Mouse (Mus musculus): ENCODE measurements at regions not wholly inside any gene's neighbourhood (a gene's known extent, or its start where the extent isn't known, plus 50 kb on each side); places are given as distances from the start of the nearest gene placed in this dataset.
A peak's percentile ranks its signal among the peaks of the same experiment; 100 is the strongest.

DNA sequence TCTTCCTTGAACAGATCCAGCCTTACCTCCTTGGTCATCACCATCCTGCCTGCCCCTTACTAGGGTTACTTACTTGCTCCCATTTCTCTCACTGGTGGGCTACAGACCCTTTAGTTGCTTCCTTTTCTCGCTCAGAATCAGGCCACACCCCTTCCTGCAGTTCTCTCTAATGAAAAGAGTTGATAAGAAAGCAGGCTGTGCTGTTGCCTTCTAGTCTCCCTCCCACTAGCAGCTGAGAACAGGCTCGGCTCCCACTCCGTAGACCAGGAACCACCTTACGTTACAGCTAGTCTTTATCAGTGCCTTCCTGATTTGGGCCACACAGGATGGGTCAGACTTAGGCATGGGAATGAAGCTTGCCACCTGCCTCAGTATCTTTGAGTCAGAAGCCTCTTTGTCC is 117.3 kb upstream of the Azi2 start:
- no peak overlapping the region for H3K4me3 ChIP-seq (ENCODE audit: low read depth, low read length)

DNA sequence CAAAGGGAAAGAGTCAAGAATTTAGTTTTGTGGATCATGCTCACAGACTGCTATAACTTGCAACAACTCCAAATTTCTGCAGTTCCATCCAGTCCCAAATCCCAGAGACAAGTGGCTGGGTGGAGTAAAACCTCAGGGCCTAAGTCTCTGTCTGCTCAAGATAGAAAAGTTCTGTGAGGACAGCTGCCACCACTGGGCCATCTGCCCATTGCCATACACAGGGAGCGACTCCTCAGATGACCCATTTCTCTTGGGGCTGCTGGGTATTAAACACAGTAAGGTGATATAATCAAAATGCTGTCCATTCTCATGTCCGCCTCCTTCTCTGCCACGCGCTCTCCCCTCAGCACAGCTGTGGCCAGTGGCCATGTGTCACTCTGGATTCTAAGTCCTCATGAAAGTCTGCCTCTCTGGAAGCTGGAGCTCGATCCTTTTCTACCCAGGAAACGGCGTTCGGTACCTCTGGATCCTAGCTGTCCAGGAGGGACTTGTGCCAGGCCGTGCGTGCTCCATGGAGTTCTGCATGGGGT is 132.3 kb upstream of the Azi2 start:
- WGBS: 93% methylated on average over 10 of the region's 10 CpGs
- Histone ChIP-seq H3K4me1 (ENCODE audit: control insufficient read depth, insufficient read depth, low read length) (no peaks in the 10 kb centered on the region), H3K4me3 (ENCODE audit: low read depth, low read length) (no peak overlapping the region), H3K4me2 (replicated peaks; ENCODE audit: low read depth, low read length) (no peak overlapping the region), H3K27me3 (ENCODE audit: control insufficient read depth, insufficient read depth, low read length) (no peaks in the 10 kb centered on the region), H3K27ac (ENCODE audit: low read length) (no peak overlapping the region), H3K36me3 (ENCODE audit: control insufficient read depth, insufficient read depth, low read length) (no peaks in the 10 kb centered on the region), H3K9ac (replicated peaks; ENCODE audit: low read depth, low read length) (no peak overlapping the region), H3K9me3 (ENCODE audit: control insufficient read depth, low read depth, low read length) (no peaks in the 10 kb centered on the region)
- no peak for ATAC-seq (ENCODE audit: insufficient number of reproducible peaks, insufficient read depth, low FRiP score, low read depth)

More for the DNA sequence above, 117.3 kb upstream of the Azi2 start:
- Histone ChIP-seq H3K27me3 (ENCODE audit: control insufficient read depth, insufficient read depth, low read length) (no peaks in the 10 kb centered on the region), H3K4me1 (ENCODE audit: control insufficient read depth, insufficient read depth, low read length) (no peaks in the 10 kb centered on the region), H3K9ac (replicated peaks; ENCODE audit: low read depth, low read length) (no peak overlapping the region), H3K27ac (ENCODE audit: low read length) (no peak overlapping the region), H3K9me3 (ENCODE audit: control insufficient read depth, low read depth, low read length) (no peaks in the 10 kb centered on the region), H3K4me2 (replicated peaks; ENCODE audit: low read depth, low read length) (no peak overlapping the region), H3K36me3 (ENCODE audit: control insufficient read depth, insufficient read depth, low read length) (no peaks in the 10 kb centered on the region)
- ATAC-seq (ENCODE audit: insufficient number of reproducible peaks, insufficient read depth, low FRiP score, low read depth): no peak
- 30% methylated on average over 4 of the region's 4 CpGs for WGBS

DNA sequence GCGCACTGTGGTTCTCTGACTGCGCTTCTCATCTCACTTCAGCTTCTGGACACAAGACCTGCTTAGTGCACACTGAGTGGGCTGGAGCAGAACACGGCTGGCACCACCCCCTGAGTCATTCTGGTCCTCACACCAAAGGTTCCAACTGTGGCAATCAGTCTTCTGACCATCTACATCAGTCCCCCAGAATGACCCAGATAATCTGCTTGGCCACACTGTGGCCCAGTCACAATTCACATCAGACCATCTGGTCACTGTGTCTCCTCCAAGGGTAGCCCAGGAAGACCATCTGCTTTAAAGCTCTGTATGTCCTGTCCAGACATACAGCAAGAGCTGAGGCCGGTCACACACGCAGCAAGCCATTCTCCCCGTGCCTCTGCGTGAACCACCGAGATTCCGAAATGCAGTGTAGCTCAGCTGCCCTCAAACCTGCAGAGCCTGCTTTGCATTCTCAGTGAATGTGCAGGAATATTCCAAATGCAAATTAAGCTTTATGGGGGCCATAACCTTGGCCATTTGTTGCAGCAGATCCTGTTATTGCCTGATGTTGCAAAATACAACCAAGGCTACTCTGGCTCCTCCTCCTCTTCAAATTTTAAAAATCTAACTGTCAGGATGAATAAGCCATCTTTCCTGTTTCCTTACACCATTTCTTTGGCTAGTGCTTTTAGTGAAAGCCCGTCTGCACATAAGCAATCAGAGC is 135.1 kb upstream of the Azi2 start:
- no peaks in the 10 kb centered on the region for H3K4me1 ChIP-seq (ENCODE audit: control insufficient read depth, insufficient read depth, low read length)
- no peak for ATAC-seq (ENCODE audit: insufficient number of reproducible peaks, insufficient read depth, low FRiP score, low read depth)
- no peaks in the 10 kb centered on the region for H3K27me3 ChIP-seq (ENCODE audit: control insufficient read depth, insufficient read depth, low read length)
- no peaks in the 10 kb centered on the region for H3K36me3 ChIP-seq (ENCODE audit: control insufficient read depth, insufficient read depth, low read length)
- no peak overlapping the region for H3K27ac ChIP-seq (ENCODE audit: low read length)
- no peak overlapping the region for H3K4me3 ChIP-seq (ENCODE audit: low read depth, low read length)
- H3K4me2 ChIP-seq (replicated peaks; ENCODE audit: low read depth, low read length): no peak overlapping the region
- no peaks in the 10 kb centered on the region for H3K9me3 ChIP-seq (ENCODE audit: control insufficient read depth, low read depth, low read length)
- 84% methylated on average over 10 of the region's 10 CpGs for WGBS
- no peak overlapping the region for H3K9ac ChIP-seq (replicated peaks; ENCODE audit: low read depth, low read length)

DNA sequence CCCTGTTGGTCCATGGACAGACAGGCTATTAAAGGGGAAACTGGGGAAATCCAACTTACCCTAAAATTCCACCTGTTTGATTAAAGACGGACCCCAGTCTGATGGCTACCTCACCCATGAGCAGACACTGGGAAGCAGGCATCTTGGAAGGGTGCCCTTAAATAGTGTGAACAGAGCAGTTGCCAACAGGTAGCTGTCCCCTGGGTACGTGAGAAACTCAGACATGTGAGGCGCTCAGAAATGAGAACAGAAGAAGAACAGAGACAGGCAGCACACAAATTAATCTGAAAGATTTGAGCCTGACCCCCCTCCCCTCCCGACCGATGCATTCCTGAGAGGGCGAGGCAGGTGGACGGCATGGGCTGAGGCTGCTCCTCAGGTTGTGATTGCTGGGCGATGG is 135.7 kb upstream of the Azi2 start:
- no peaks in the 10 kb centered on the region for H3K4me1 ChIP-seq (ENCODE audit: control insufficient read depth, insufficient read depth, low read length)
- H3K27me3 ChIP-seq (ENCODE audit: control insufficient read depth, insufficient read depth, low read length): no peaks in the 10 kb centered on the region
- no peak overlapping the region for H3K27ac ChIP-seq (ENCODE audit: low read length)
- H3K4me2 ChIP-seq (replicated peaks; ENCODE audit: low read depth, low read length): no peak overlapping the region
- ATAC-seq (ENCODE audit: insufficient number of reproducible peaks, insufficient read depth, low FRiP score, low read depth): no peak
- 75% methylated on average over 8 of the region's 8 CpGs for WGBS
- no peak overlapping the region for H3K9ac ChIP-seq (replicated peaks; ENCODE audit: low read depth, low read length)
- no peaks in the 10 kb centered on the region for H3K9me3 ChIP-seq (ENCODE audit: control insufficient read depth, low read depth, low read length)
- no peaks in the 10 kb centered on the region for H3K36me3 ChIP-seq (ENCODE audit: control insufficient read depth, insufficient read depth, low read length)
- no peak overlapping the region for H3K4me3 ChIP-seq (ENCODE audit: low read depth, low read length)

DNA sequence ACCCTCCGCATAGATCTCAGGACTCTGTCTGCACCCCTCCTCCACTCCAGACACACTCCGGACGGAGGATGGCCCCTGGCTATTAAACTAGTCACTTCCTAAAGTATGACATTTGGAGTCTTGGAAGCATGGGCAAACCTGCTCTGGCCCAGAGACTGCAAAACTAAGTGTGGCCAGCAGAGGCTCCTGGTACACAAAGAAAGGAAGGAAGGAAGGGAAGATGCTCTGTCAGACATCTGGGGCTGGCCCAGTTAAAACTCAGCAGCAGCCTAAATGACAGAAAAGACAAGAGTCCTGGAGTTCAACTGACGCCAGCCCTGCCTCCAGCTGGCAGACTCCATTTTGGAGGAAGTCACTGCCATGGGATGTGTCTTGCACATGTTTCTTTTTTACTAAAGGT is 137.3 kb upstream of the Azi2 start:
- Histone ChIP-seq H3K9ac (replicated peaks; ENCODE audit: low read depth, low read length) (no peak overlapping the region), H3K4me3 (ENCODE audit: low read depth, low read length) (no peak overlapping the region), H3K4me2 (replicated peaks; ENCODE audit: low read depth, low read length) (no peak overlapping the region), H3K27ac (ENCODE audit: low read length) (no peak overlapping the region), H3K4me1 (ENCODE audit: control insufficient read depth, insufficient read depth, low read length) (no peaks in the 10 kb centered on the region), H3K9me3 (ENCODE audit: control insufficient read depth, low read depth, low read length) (no peaks in the 10 kb centered on the region), H3K27me3 (ENCODE audit: control insufficient read depth, insufficient read depth, low read length) (no peaks in the 10 kb centered on the region), H3K36me3 (ENCODE audit: control insufficient read depth, insufficient read depth, low read length) (no peaks in the 10 kb centered on the region)
- 44% methylated on average over 4 of the region's 4 CpGs for WGBS
- ATAC-seq (ENCODE audit: insufficient number of reproducible peaks, insufficient read depth, low FRiP score, low read depth): peak; percentile 42; the same call in 1 of the 2 replicates

DNA sequence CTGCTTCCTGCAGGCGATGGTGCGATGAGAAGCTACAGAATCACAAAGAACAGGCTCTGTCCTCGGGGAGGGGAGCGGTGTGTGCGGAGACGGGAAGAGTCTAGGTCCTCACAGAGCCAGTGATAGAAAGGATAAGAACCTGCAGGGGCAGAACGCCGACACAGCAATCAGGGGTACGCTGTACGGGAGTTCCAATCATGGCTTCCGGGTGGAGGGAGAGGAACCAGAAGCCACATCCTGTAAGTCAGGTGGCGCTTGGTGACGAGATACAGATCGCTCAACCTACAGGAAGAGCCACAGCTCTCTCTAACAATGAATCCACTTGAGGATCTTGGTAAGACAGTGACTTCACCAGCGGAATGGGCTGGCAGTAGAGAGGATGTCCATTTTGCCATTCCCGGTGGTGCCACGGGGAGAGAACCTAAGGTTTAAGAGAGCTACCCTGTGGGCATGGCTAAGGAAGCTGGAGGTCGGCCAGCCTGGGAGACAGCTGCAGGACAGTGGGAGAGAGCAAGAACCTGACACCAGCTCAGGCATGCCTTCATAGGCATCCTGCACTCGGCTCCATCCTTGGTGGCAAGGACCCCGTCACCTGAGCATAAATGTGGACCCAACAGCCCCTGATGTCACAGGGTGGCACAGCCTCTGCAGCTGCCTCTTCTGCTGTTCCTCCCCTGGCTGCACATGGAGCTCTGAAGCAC is 137.9 kb upstream of the Azi2 start:
- Histone ChIP-seq H3K27me3 (ENCODE audit: control insufficient read depth, insufficient read depth, low read length) (no peaks in the 10 kb centered on the region), H3K4me3 (ENCODE audit: low read depth, low read length) (no peak overlapping the region), H3K9me3 (ENCODE audit: control insufficient read depth, low read depth, low read length) (no peaks in the 10 kb centered on the region), H3K4me1 (ENCODE audit: control insufficient read depth, insufficient read depth, low read length) (no peaks in the 10 kb centered on the region), H3K36me3 (ENCODE audit: control insufficient read depth, insufficient read depth, low read length) (no peaks in the 10 kb centered on the region), H3K27ac (ENCODE audit: low read length) (no peak overlapping the region), H3K4me2 (replicated peaks; ENCODE audit: low read depth, low read length) (no peak overlapping the region), H3K9ac (replicated peaks; ENCODE audit: low read depth, low read length) (no peak overlapping the region)
- WGBS: 84% methylated on average over 20 of the region's 20 CpGs
- peak; percentile 6; the same call in 1 of the 2 replicates for ATAC-seq (ENCODE audit: insufficient number of reproducible peaks, insufficient read depth, low FRiP score, low read depth)

DNA sequence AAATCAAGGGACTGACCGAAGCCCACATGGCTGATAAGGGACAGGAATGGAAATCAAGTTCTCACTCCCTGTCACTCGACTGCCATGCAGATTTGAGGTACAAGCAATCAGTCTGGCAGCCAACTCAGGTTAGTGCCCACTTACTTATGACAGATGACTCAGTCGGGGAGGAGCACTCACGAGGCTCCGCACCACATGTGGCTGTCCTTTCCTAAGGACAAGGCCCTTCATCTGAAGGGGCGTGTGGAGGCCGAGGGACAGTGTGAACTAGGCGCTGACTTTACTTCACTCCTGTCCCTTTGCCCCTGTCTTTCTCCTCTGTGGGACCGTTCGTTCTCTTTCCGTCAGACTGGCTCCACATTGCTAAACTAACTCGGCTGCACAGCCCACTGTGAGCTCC is 139.7 kb upstream of the Azi2 start:
- Histone ChIP-seq H3K4me1 (ENCODE audit: control insufficient read depth, insufficient read depth, low read length) (no peaks in the 10 kb centered on the region), H3K4me2 (replicated peaks; ENCODE audit: low read depth, low read length) (no peak overlapping the region), H3K27me3 (ENCODE audit: control insufficient read depth, insufficient read depth, low read length) (no peaks in the 10 kb centered on the region), H3K9ac (replicated peaks; ENCODE audit: low read depth, low read length) (no peak overlapping the region), H3K27ac (ENCODE audit: low read length) (no peak overlapping the region), H3K4me3 (ENCODE audit: low read depth, low read length) (no peak overlapping the region), H3K9me3 (ENCODE audit: control insufficient read depth, low read depth, low read length) (no peaks in the 10 kb centered on the region), H3K36me3 (ENCODE audit: control insufficient read depth, insufficient read depth, low read length) (no peaks in the 10 kb centered on the region)
- 85% methylated on average over 12 of the region's 12 CpGs for WGBS
- ATAC-seq (ENCODE audit: insufficient number of reproducible peaks, insufficient read depth, low FRiP score, low read depth): no peak

DNA sequence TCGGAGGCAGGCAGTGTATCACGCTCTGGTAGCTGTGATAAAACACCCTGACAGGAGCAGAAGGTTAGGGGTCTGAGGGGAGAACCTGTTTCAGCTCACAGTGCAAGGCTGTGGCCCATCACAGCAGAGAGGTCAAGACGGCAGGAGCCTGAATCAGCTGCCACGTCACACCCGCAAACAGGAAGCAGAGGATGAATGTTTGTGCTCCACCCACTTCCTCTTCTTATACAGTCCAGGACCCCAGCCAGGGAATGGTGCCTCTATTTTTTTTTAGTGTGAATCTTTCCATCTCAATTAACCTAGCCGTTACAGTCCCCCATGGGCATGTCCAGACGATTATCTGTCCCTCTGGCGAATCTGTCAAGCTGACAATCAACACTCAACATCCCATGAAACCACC is 143.8 kb upstream of the Azi2 start:
- no peaks in the 10 kb centered on the region for H3K9me3 ChIP-seq (ENCODE audit: control insufficient read depth, low read depth, low read length)
- 0 out of 2 replicates have a peak, but pooled peaks cover 5% of the 10 kb centered on the region for H3K4me1 ChIP-seq (ENCODE audit: control insufficient read depth, insufficient read depth, low read length)
- H3K36me3 ChIP-seq (ENCODE audit: control insufficient read depth, insufficient read depth, low read length): no peaks in the 10 kb centered on the region
- H3K4me3 ChIP-seq (ENCODE audit: low read depth, low read length): no peak overlapping the region
- no peak overlapping the region for H3K4me2 ChIP-seq (replicated peaks; ENCODE audit: low read depth, low read length)
- no peak overlapping the region for H3K9ac ChIP-seq (replicated peaks; ENCODE audit: low read depth, low read length)
- ATAC-seq (ENCODE audit: insufficient number of reproducible peaks, insufficient read depth, low FRiP score, low read depth): no peak
- 67% methylated on average over 8 of the region's 8 CpGs for WGBS
- no peak overlapping the region for H3K27ac ChIP-seq (ENCODE audit: low read length)
- H3K27me3 ChIP-seq (ENCODE audit: control insufficient read depth, insufficient read depth, low read length): no peaks in the 10 kb centered on the region

Measured in stomach, embryonic 14.5 days (tissue).